Mouse (Mus musculus) thymus, postnatal 36 days (tissue): ENCODE results near the gene Tfb2m.

Experiments used
- DNase-seq, 2 experiments: peaks; one replicate each; pipeline ENCODE4 v3.0.0; 2022; ENCODE audit warnings: mixed read lengths in 2 of 2

The Tfb2m gene

DNA sequence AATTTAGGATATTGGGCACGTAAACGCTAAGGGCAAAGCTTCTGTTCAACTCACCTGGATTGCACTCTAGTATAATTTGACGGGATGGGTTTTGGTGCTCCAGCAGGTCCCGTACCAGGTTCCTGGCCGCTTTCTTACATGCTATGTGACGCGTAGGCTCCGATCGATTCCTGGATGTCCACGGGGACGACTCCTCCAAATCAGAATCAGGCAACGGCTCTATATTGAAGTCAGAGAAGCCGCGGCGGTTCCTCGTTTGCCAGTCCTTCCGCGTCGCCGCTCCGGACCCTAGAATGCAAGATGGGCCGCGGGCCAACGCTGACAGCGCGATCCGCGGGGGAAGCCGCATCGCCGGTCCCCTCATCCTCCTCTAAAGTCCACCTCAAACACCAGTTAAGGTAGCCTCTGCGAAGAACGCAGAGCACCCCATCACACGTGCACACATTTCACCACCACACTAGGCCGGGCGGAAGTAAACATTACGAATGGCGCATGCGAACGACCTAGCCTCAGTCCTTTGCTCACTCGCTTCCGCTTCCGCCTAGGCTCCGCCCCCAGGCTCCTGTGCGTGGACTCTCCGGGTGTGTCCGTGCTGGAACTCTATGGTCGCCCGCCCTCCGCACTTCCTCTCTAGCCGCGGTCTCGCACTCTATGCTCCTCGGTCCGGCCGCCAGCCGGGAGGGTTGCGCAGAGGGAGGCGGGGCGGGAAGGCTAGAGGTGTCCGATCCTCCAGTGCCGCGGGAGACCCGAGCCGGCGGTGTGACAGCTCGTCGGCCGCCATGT, at the start of gene Tfb2m, which contains the start of gene Cnst:
Tfb2m (minus strand) TSS at position 500 of the 783 bp plus-strand sequence.
Cnst (plus strand) TSS at position 603 of the 783 bp plus-strand sequence.
- DNase-seq, result peak; percentile 98

DNA sequence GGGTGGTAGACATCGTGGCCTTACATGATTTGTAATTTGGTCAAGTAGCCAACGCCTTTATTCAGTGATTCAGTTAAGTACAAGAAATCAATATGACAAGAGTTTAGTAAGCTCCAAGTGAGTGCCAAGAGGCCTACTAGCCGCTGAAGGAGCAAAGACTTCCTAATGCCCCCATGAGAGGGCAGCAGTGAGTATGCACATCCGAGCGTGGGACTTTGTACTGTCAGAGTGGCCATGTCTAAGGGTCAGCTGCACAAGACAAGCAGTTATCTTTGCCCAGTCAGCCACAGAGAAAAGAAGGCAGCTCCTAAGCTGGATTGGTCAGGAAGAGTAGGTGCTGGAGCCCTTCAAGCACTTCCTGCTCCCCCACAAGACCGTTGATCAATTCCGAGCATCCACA, 46.9 kb upstream of the Tfb2m start:
- DNase-seq, result no peak

DNA sequence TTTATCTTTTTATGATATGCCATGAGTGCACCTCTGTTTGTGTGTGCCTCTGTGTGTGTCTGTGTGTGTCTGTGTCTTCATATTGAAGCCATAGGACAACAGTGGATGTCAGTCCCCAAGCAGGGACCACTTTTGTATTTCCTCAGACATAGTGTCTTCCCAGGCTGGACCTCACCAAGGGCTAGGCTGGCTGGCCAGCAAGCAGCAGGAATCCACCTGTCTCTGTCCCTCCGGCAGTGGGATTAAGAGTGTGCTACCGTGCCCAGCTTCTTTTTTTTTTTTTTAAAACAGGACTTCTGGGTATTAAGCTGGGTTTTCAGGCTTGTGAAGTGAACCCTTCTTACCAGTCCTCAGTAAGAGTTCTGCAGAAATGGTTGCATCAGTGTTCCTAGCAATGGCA, 46.1 kb upstream of the Tfb2m start:
- DNase-seq, result no peak

DNA sequence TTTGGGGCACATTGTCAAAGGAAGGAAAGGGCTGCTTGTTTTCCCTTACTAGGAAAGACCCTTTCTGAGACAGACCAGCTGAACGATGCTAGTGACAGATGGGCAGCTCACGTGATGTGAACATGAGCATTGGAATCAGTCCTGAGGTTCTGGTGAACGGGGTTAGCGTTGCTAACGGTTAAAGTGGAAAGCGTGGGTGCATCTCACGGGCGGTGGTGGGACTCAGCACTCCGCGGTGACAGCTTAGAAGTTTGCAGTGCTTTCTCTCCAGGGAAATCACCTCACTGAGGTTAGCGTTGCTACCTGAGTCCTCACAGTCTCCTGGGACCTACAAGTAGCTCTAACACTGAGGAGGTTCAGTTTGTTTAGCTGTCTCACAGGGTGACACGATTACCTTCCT, 45.6 kb upstream of the Tfb2m start:
- DNase-seq, result no peak

DNA sequence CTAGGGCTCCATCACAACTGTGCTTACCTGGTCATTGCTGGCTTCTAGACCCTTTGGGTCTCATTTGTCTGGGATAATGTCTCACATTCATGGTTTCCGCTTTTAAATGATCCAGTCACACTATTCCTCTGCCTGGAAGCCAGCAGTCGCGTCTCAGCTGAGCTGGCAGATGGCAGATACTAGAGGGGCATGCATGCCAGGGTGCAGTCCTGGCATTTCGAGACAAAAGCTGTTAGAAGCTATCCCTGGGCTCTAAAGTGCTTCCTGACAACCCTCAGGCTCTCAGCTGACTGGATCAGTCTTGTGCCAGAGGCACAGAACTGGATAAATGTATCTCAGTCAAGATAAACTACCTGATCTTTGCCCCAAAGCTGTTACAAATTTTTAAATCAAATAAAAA, 42.2 kb upstream of the Tfb2m start:
- DNase-seq, result no peak

DNA sequence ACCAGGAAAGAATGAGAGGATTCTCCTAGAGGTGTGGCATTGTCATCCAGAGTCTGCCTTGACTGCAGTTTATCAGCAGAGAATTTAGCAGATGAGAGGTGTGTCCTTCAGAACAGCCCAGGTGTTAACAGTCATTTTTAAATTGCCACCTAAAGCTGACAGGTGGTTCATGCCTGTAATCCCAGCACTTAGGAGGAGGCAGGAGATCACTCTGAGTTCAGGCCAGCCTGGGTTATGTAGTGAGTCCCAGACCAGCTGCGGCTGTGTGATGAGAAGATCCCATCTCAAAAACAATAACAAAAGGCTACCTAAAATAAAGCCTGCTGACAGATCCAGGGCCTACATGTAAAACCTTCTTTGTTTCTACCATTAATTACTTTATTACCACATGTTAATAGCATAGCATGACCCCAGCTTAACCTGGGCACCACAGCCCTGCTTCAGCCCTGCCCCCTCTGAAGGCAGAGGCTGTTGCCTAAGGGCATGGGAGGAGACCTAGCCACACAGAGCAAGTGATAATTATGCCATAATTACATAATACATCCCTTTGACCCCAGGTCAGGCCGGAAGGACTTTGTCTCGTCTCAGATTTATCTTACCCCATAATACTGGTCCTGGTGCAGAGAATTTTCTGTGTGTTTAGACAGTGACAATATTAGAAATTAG, 40.5 kb upstream of the Tfb2m start:
- DNase-seq, result no peak

DNA sequence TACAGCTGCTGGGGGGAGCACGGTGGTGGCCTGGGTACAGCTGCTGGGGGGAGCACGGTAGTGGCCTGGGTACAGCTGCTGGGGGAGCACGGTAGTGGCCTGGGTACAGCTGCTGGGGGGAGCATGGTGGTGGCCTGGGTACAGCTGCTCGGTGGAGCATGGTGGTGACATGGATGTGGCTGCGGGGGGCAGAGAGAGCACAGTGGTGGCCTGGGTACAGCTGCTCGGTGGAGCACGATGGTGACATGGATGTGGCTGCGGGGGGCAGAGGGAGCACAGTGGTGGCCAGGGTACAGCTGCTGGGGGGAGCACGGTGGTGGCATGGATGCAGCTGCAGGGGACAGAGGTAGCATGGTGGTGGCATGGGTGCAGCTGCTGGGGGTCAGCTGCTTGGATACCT, 39.6 kb upstream of the Tfb2m start:
- peak in 1 of 2 experiments; percentile 16 for DNase-seq

DNA sequence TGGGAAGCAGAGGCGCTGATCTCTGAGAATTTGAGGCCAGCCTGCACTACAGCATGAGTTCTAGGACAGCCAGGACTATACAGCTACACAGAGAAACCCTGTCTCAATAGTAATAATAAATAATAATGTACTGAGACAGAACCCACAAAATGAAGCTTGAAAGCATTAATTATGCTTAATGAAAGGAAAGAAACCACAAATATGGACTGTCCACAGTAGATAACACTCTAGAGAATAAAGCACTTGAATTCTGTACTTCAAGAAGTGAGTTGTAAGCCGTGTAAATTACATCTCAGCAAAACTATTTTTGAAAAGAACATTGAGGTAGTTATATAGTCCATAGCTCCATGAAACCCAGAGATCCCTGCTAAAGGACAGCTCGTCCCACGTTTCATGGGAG, 38.2 kb upstream of the Tfb2m start:
- DNase-seq, result no peak

DNA sequence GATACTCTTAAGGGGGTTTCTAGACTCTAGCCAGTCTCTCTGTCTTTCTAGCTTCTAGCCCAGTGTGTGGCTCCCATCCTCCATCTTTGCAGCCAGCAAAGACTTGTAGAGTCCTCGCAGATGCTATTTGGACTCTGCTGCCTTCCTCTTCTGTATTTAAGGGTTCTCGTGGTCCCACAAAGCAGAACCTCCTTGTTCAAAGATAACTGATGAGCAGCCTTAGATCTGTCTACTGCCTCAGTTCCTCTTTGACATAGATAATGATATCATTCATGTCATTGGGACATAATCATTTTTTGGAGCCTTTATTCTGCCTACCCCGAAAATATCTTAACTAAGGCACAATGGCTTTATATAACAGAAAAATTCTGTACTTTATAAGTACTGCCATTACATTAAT, 37.0 kb upstream of the Tfb2m start:
- no peak for DNase-seq

DNA sequence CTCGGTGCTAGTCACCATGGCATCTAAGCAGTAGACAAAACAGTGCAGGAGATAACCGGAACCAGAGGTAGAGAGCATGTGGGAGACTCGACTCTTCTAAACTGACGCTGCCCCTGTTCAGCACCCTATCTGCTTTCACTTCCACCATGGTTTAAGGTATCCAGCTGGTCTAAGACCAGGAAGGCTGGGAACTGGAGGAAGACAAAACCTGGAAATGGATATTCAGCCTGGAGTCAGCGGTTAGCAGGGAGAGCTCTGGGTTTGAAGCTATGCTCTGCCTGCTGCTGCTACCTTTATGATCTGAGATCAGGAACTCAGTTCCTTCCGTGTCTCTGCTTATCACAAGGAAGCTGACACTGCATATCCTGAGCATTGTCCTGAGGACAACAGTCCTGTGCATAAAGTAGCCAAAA, 36.0 kb upstream of the Tfb2m start:
- DNase-seq, result no peak

DNA sequence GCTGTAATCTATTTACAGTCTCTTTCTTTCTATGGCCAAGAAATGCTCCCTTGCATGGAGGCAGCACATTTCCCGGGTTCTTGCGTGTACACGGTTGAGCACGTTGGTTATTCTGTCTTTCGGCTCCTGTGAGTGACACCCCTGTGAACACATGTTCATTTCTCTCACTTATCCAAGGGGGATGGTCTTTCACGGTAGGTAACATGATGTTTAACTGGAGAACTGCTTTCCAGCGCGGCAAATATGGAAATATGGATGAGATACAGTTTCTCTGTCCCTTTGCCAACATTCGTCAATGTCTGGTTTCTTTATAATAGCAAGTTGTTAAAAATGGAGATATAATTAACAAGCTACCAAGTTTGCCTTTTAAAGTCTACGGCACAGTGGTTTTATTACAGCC, 35.4 kb upstream of the Tfb2m start:
- no peak for DNase-seq

DNA sequence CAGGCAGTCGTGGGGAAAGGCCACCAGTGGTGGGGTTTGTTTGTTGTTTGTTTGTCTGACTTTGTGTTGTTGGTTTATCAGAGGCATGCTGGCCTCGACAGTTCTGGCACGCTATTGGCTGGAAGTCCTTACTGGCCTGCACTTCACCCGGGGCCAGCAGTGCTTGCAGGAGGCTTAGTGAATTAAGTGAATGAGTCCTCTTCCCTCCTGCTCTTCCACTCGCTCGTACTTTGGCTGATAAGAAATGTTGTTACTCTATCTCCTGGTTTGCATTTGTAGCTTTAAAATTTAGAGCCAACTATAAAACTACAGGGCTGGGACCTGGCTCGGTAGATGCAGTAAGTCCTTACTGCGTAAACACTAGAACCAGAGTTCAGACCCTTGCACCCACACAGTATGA, 34.1 kb upstream of the Tfb2m start:
- DNase-seq, result no peak

DNA sequence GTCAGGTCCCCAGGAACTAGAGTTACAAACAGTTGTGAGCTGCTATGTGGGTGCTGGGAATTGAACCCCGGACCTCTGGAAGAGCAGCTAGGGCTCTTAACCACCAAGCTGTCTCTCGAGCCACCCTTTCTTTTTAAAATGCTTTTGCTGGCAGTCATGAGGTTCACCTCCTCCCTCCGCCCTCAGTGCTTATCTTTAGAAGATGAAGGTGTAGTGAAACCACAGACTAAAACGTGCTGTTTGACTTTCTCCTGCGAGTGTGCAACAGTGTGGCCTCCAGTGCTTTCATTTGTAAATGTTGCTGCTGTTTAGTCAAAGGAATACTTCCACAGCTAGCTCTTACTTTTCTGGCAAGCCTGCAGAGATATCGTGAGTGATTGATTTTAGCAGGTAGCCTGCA, 32.6 kb upstream of the Tfb2m start:
- DNase-seq, result peak; percentile 50 to 66

DNA sequence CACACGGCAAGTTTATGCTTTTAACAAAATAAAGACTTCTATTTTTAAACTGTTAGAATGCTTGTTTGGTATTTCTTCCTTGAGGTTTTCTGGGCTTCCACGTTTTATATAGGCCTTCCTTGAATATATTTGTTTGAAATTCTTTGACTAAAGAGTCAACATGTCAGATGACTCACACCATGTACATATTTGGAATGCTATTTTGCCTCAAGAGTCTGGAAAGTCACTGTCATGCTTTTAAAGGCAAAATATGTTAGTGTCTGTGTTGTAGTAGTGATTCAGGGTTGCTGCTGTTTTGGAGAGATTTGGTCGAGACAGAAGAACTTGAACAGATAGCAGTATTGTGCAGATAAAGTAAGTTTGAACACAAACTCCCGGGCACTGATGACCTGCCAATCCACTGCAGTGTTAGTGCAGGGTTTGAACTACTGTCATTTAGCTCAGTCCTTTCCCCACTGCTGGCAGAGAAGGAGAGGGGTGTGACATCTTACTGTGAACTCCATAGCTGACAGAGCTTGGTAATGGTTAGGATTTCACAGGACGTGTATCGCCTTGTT, 27.7 kb upstream of the Tfb2m start:
- no peak for DNase-seq

DNA sequence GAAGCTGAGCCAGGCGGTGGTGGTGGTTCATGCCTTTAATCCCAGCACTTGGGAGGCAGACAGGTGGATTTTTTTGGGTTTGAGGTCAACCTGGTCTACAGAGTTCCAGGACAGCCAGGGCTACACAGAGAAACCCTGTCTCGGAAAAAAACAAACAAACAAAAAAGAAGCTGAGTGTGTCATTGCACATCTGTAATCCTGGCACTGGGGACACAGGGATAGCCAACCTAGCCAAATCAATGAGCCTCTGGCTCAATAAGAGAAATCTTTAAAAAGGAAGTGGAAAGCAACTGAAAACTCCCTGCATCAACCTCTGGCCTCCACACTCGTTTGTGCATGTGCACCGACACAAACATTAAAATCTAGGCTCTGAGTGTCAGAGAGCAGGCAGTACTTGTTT, 25.6 kb upstream of the Tfb2m start:
- DNase-seq, result no peak

DNA sequence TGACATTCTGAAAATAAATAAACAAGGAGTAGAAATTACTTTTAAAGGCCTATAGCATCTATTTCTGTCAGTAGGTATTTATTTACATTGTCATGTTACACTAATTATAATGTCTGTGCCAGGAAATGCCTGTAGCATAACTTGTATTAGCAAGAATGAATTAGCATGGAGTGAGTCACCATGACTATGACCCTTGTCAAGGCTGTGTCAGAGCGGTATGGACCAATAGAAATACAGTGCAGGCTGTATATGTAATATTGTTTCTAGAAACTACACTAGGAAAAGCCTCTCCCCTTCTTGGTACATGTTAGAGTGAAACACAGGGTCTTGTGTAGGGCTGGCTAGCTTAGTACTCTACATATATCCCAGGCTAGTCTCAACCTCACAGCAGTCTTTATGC, 24.4 kb upstream of the Tfb2m start:
- no peak for DNase-seq

DNA sequence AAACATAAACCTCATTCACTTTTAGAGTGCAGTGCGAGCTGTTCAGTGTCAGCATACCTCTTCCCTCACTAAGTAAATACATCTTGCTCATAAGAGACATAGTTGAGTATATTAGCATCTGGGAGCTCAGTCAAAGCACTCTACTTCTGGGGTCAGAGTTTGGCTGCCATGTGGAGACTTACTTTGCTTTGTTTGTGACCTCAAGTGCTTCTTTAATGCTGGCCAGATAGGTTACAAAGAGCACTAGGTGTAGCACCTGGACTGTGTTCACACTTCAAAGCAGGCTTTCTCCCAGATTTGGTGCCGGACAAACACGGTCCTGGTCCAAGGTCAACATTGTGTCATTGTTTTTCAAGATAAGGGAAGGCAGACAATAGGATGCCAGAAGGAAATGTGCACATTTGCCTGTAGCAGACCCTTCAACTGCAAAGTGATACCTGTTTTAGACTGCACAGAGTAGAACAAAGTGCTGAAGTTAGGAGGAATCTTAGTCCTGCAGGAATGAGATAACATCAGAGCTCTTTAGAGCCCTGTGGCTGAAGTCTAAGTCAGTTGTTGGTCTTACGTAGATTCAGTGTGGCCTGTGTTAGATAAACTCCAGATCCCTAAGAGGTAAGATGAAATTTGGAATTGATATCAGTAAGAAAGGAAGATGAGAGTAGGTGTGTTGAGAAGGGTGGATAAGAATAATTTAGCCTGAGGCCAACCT, 22.8 kb upstream of the Tfb2m start:
- DNase-seq, result no peak

DNA sequence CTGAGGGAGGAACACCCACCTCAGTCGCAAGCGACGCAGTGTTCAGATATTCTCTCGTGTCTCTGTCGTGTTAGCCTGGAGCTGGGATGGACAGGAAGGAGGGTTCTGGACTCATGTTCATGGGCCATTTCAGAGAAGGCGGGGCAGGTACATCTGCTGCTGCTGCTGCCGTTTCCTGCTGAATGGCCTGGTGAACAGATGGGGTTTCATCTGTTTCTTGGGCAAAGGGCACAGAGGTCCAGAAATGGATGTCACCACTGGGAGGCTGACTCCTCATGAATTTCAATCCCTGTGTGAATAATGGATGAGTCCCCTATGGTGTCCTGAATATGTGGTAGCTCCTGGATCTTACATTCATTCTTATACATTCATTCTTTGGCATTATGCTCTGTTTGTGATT, 21.5 kb upstream of the Tfb2m start:
- DNase-seq, result no peak

DNA sequence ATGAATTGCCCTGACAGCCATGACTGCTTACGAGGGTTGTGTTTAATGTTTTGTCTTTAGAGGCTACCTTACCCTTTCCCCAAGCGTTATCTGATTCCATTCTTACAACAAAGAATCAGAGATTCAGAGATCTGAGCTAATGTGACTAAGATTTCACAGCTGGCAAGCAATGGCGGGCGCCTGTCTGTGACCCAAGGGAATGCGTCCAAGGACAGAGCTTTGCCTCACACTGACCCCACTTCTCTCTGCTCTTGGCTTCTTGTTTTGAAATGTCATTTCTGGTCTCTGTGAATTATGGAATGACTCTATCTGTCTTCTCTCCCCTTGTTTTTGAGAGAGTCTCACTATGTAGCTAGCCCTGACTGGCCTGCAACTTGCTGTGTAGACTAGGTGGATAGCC, 17.9 kb upstream of the Tfb2m start:
- DNase-seq, result no peak

DNA sequence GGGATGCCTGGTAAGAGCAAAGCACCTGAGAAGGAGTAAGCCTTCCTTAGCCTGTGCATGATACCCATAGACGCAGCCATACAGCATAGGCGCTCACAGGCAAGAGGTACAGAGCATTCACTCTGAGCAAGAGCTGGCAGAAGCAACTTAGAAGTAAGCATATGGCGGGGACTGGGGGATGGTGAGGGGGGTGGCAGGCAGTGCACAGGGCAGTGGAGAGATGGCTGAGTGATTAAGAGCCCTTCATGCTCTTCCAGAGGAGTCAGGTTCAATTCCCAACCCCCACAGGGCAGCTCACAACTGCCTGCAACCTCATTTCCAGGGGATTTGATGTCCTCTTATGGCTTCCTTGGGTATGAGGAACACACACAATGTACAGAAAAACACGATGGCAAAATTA, 17.1 kb upstream of the Tfb2m start:
- no peak for DNase-seq

DNA sequence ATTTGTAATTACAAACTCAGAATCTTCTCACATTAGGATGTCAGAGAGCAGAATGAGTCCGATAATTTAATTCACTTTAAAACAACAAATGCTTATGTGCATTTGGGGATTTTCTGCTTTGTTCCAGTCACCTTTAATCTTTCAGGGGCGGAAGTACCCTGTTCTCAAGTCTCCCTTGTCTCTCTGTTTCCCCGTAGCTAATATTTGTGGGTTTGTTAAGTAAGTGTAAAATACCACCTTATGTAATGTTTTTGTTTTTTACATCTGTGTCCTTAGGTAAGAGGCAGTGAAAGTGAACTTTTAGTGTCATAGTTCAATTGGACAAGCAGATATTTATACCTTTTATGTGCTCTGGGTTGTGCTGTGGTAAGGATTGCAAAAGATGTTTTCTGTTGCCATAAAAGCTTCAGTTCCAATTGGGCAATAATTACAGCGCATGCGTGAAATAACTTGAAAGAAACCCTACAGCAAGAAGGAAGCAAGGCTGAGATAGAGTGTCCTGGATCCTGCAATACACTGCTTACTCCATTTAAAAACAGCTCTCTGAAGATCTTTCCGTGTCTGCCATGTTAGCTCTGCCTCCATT, 14.9 kb upstream of the Tfb2m start:
- no peak for DNase-seq

DNA sequence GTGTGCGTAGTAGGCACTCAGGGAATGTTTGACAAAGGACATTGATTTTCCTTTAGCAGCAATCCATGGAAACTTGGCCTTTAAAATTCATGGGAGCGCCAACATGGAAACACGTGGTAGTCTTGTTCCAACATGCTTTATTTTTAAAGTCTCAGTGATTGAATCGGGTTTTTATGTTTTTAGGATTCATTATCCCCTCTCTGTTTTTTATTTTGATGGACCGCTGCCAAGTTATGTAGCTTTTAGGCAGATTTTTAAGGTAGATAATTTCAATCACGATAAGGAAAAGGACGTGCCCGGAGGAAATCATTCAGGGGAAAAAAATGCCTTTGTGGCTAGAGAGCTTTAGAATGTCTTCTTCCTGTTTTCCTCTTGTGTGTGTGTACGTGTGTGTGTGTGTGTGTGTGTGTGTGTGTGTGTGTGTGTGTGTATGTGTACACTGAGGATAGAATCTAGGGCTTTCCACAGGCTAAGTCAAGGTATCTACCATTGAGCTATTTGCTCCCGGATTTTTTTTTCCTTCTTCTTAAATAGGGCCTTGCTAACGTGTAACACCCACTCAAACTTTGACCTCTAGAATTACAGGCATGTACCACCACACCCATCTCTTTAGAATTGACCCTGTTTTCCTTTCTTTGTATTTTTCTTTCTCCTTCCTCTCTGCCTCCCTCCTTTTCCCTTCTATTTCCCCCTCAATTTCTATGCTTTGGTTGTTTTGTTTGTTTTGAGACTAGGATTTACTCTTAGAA, 13.6 kb upstream of the Tfb2m start:
- no peak for DNase-seq

DNA sequence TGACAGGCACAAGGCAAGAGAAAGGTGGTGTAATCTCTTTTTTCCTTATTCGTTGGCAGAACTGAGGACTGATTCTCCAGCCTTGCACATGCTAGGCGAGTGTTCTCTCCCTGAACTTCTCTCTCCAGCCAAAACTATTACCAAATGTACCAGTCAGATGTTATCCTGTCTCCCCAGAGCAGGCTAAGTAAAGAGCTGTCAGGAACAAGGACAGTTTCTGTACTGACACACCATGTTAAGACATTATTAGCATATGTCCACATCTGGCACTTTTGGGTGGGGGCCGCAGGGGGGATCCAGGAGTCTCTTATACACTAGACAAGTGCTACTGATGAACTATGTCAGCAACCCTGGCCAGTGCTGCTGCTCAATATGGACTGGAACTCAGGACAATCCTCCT, 10.9 kb upstream of the Tfb2m start:
- no peak for DNase-seq
